Mouse (Mus musculus) gastrocnemius, postnatal 4 days (tissue): ENCODE measurements around the gene Cdc42ep2. TPM values are rescaled to one million over a fixed set of nuclear protein-coding genes. Genes with fewer than 3 reads are reported as not detected.

Experiments used
- DNase-seq, 2 experiments: peaks; one replicate each; pipeline ENCODE4 v3.0.0; 2021 to 2022; ENCODE audit warnings: low spot score in 2 of 2, mixed read lengths in 2 of 2
- long read RNA-seq, 2 experiments: library from polyadenylated mRNA; stranded (forward); transcript quantifications; one replicate each; pipeline ENCODE4 v2.0.0; 2021
- total RNA-seq, 2 experiments: library from RNA; stranded (reverse); gene quantifications; 2 replicates each; pipeline ENCODE4 v1.2.3; 2021

The Cdc42ep2 gene
- 10 to 100 TPM; 23.1 to 27.4 TPM for total RNA-seq
- long read RNA-seq, experiment 1, transcript Cdc42ep2-201 (2 exons, 3,411 nt) = major isoform, 37 of 41 reads
- long read RNA-seq, experiment 1, partial matches to known transcripts = 0 of 41 reads
- long read RNA-seq, experiment 1, other reads (novel, unspliced or antisense) = 4 of 41 reads
- long read RNA-seq, experiment 2, transcript Cdc42ep2-201 (2 exons, 3,411 nt) = major isoform, 44 of 49 reads
- long read RNA-seq, experiment 2, partial matches to known transcripts = 0 of 49 reads
- long read RNA-seq, experiment 2, other reads (novel, unspliced or antisense) = 5 of 49 reads

GRCm38 (mm10) chr19:5924713-5925093 lies at the start of gene Cdc42ep2:
Gene Cdc42ep2, minus strand, starts transcription at chr19:5924816.
- peak; percentile 96 to 98 for DNase-seq

DNA sequence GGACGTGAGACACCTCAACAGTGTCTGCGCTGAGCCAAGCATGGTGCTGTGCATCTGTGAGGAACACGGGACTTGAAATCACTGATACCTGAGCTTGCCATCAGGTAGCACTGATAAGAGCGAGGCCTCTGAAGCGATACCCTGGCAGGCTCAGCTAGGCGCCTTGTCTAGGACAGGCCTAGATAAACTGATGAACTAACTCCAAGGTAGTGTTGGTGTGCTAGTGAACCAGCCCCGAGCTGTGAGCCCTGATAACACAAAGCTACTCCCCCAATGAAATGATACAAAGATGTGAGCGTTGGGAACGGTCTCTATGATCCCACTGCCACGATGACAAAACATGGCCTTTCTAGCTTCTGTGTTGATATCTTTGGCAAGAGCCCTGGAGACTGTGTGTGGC lies 43.0 kb upstream of the Cdc42ep2 start:
- DNase-seq = no peak

- DNase-seq = no peak
Observed at GRCm38 (mm10) chr19:5966786-5967185, 42.2 kb upstream of the Cdc42ep2 start.

- DNase-seq = no peak
Observed at GRCm38 (mm10) chr19:5965910-5966309, 41.3 kb upstream of the Cdc42ep2 start.

GRCm38 (mm10) chr19:5965280-5965679 lies 40.7 kb upstream of the Cdc42ep2 start:
- DNase-seq = peak; percentile 52 to 78

DNA sequence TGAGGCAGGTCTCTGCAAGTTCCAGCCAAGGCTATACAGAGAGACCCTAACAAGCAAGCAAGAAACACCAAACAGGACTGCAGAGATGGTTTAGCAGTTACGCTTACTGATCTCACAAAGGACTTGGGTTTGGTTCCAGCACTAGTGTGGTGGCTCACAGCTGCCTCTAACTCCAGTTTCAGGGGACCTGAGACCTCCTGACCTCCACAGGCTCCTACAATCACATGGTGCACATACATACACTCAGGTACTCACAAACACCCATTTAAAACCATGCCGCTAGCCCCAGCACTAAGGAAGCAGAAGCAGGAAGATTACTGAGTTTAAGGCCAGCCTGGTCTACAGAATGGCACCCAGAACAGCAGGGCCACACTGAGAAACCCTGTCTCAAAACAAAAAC lies 40.2 kb upstream of the Cdc42ep2 start:
- no peak for DNase-seq

DNA sequence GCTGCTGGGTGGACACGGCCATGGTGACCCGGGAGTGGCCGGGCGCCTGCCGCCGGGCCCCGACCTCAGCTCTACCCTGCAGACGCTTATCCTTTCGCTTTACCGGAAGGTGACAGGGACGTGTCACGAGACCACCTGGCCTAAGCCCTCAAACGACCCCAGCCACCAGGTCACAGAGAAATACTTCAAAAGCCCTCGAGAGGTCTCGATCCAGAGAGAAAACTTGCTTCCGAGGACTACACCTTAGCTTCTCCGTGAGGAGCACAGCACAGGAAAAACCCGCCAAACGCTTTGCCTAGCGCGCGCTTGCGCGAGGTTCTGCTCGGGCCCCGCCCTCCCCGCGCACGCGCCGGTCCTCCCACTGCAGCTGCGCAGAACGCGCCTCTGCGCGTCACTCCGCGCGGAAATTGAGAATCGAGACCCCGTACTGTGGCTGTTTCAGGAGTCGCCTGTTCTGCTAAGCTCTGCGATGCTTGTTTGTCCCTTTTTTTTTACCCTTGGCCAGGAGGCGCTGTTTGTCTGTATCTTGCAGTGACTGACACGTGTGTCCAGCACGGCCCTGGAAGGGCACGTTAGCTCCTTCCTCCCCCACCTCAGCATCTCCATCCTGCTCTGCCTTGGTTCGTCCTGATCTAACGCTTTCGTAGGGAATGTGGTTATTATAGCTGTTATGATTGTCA lies 39.4 kb upstream of the Cdc42ep2 start, which contains the start of gene Pola2:
Gene Pola2, minus strand, starts transcription at position 320 of the 680 bp plus-strand sequence.
- DNase-seq = peak; percentile 83 to 90

DNA sequence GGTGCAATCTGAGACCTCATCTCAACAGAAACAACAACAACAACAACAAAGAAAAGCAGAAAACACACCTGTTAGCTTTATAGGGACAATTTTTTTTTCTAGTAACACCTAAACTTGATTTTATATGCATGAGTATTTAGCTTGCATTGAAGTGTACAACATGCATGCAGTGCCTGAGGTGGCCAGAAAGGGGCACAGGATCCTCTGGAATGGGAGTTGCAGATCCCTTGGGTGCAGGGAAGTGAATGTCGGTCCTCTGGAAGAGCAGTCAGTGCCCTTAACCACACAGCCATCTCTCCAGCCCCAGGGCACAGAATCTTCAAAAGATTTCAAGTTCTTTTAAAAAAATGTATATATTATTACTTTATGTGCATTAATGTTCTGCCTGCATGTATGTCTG lies 38.0 kb upstream of the Cdc42ep2 start:
- DNase-seq = no peak

DNA sequence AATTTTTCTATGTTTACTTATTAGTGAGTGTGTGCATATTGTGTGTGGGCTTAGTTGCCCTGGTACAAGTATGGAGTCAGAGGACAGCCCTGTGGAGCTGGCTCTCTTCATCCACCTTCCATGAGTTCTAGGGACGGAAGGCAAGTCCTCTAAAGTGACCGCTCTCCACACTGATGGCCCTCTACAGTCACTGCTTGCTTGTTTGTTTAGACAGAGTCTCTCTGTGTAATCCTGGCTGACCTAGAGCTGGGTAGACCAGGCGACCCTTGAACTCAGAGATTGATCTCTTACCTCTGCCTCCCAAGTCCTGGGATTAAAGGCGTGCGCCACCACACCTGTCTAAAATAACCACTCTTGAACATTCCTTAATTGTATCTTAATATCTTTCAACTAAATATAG lies 32.8 kb upstream of the Cdc42ep2 start:
- no peak for DNase-seq

DNA sequence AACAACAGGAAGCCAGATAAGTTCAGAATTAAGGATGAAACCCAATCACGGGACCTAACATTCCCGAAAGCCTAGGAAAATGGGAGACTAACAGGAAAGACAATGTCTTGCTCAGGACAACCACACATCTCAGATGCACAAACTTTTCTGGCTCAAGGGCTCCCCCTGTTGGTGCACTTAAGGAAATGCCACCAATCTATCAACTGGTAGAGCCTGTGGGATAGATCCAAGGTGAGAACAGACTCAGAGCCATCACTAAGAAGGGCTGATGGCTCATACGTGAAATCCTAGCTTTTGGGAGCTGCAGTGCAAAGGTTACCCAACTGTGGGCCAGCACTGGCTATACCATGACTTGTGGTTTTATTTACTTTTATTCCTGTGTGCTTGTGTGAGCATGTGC lies 32.1 kb upstream of the Cdc42ep2 start:
- DNase-seq = peak; percentile 64 to 81

DNA sequence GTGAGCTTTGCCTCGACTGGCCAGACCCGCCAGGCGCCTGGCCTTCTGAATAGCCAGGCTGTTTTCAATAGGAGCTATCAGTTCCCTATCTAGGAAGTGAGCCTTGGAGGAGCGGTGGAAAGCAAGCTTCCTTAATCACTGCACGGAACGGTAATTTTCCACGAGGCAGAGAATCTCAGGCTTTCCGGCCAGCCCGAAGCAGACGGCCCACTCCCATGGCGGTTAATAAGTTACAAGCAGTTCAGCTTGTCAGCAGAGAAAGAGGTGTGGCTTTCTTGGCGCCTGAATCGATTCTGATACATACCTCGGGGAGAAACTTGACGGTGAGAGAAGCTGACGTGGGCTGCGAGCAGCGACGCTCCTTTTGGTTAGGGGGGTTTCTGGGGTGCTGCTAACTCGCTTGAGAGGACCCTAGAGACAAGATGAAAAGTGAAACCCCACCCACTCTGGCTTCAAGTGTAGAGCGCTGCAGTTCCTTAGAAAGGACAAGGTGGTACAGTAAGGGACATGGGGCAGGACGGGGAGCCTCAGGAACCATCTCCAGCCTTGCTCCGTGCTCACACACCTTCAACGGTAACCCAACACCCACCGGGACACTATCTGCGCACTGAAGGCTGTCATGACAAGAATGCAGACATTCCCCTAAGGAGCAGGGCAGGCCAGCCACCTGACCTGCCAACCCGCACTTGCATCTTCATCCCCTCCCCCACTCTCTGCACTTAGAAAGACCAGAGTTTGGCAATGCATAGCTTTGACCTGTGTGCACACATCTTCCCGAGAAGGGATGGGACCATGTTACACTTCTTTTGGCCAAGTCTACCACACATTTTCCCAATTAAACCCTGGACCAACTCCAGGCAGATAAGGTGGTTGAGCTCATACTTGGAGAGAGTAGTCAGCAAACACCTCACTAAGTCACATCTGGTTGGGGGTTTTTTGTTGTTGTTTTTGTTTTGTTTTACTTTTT lies 31.4 kb upstream of the Cdc42ep2 start:
- peak in 1 of 2 experiments; percentile 35 for DNase-seq

DNA sequence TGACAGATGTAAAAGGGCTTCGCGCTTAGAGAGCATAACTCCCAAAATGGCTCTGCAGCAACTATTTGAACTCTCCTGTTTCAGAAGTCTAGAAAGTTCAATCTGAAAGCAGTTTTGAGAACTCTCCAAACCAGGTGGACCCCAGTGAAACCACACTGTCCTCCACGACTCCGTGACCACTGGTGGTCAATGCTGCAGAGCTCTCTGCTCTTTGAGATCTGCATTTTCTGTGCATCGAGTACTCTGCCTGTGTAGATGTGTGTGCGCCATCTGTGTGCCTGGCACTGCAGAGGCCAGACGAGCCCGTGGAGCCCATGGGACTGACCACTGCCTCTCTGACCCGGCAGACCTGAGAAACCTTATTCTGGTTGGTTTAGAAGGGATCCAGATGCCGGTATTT lies 30.3 kb upstream of the Cdc42ep2 start:
- no peak for DNase-seq

- DNase-seq = no peak
Observed at GRCm38 (mm10) chr19:5954031-5954710, 29.6 kb upstream of the Cdc42ep2 start.

GRCm38 (mm10) chr19:5953201-5953770 lies 28.7 kb upstream of the Cdc42ep2 start:
- DNase-seq = no peak

- DNase-seq = no peak
Observed at GRCm38 (mm10) chr19:5952071-5952691, 27.6 kb upstream of the Cdc42ep2 start.

DNA sequence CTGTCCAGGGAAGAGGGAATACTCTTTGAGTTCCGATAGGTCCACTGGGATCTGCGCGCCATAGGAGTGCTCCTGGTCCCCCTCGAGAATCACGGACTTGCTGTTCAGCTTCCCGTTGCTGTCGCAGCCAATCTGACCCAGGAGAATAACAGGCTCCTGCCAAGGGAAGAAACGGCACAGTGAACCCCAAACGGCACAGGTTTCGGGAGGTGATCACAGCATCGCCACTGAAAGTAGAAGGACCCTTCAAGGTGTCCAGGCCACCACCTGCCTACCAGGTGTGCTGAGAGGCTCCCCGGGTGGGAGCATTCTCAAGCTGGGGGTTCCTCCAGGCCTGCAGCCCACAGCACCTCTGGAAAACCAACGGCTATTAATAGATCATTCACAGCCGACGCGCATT lies 27.0 kb upstream of the Cdc42ep2 start:
- no peak for DNase-seq

- DNase-seq = no peak
Observed at GRCm38 (mm10) chr19:5950218-5950617, 25.6 kb upstream of the Cdc42ep2 start.

DNA sequence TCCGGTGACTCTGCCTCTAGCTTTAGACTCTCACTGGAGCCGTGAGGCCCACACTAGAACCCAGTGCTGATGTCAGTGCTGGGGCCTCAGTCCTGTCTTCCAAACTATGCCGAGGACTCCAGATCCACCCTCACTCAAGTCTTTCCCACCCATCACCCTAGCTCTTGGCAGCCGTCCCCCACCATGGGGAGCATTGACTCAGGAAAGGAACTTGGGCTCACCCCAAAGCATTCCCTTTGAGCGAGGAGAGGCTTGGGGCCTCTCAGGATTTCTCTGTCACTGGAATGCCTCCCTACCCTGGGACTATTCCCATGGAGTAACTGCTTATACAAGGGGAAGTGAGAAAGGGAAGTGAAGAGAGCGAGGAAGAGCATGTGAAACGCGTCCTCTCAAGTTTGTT lies 21.3 kb upstream of the Cdc42ep2 start:
- peak in 1 of 2 experiments; percentile 65 for DNase-seq

DNA sequence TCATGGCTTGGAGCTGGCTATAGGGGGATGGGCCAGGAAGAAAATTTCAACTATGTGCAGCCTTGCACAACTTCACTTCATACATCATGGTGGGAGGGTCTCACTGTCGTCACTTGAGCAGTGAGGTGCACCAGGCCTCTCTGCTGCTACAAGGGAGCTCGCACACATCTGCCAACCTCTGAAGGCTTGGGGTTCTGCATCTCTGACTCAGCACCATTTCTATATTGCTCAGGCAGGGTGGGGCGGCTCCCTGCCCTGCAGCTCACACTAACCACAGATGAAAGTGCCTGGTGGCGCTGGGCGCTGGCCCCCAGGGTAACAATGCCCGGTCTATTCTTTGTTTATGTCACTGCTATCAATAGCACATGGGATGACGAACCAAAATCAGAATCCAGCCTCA lies 20.4 kb upstream of the Cdc42ep2 start:
- DNase-seq = no peak

- DNase-seq = no peak
Observed at GRCm38 (mm10) chr19:5944145-5944544, 19.5 kb upstream of the Cdc42ep2 start.
